Mouse (Mus musculus) CH12.LX (cell line): ENCODE measurements at regions not wholly inside any gene's neighbourhood (a gene's known extent, or its start where the extent isn't known, plus 50 kb on each side); places are given as distances from the start of the nearest gene placed in this dataset.

Experiments
- CTCF ChIP-seq, 2 experiments: IDR thresholded peaks in 1 of 2; conservative IDR thresholded peaks in 1 of 2; 2 replicates each; pipeline ENCODE4 v1.5.1; 2011 to 2012; ENCODE audit warnings: low read depth in 2 of 2, low read length in 2 of 2, improper control_type of control experiment in 1 of 2, inconsistent platforms in 1 of 2, mild to moderate bottlenecking in 1 of 2, moderate library complexity in 1 of 2
- EP300 ChIP-seq: IDR thresholded peaks from 2 replicates; pipeline ENCODE4 v1.6.1; 2011; ENCODE audit warnings: low read length, improper control_type of control experiment

- no peak for TF ChIP-seq CTCF (conservative IDR thresholded peaks at IDR 0.05 in 1 of 2, IDR thresholded peaks at IDR 0.05 in 1 of 2; ENCODE audit: low read depth in 2 of 2, low read length in 2 of 2)
- TF ChIP-seq EP300 = no peak
These were observed 498.6 kb upstream of the Gm10131 start for GRCm38 (mm10) chr8:34610186-34610585.
